Mouse (Mus musculus) embryonic facial prominence, embryonic 12.5 days (tissue): ENCODE data around the gene Sugp1. TPM values are rescaled to one million over a fixed set of nuclear protein-coding genes. Genes with fewer than 3 reads are reported as not detected.
"Not testable (repeated sequence)": the region's sequence is repeated elsewhere in the genome, so short reads cannot be mapped to it uniquely, and the experiment has no call there.

Experiments used
- ATAC-seq: fragments of 200-750 bp; cut with Nextera tagmentation; 2 replicates; pipeline ENCODE4 v1.8.0; 2017; ENCODE audit not compliant: insufficient number of reproducible peaks, insufficient read depth, low FRiP score, low TSS enrichment
- H3K27ac ChIP-seq: fragments of 300-500 bp; sonication (generic); 2 replicates; pipeline ENCODE4 v1.5.1; 2016; ENCODE audit warnings: mild to moderate bottlenecking
- H3K27me3 ChIP-seq: fragments of 300-500 bp; sonication (generic); 2 replicates; pipeline ENCODE4 v1.6.1; 2016; ENCODE audit warnings: mild to moderate bottlenecking, moderate library complexity
- H3K36me3 ChIP-seq: fragments of 300-500 bp; sonication (generic); 2 replicates; pipeline ENCODE4 v1.6.1; 2016; ENCODE audit warnings: mild to moderate bottlenecking
- H3K4me1 ChIP-seq: fragments of 300-500 bp; sonication (generic); 2 replicates; pipeline ENCODE4 v1.6.1; 2016
- H3K4me2 ChIP-seq: fragments of 300-500 bp; sonication (generic); replicated peaks from 2 replicates; pipeline ENCODE4 v1.6.1; 2016; ENCODE audit warnings: mild to moderate bottlenecking, moderate library complexity
- H3K4me3 ChIP-seq: fragments of 300-500 bp; sonication (generic); 2 replicates; pipeline ENCODE4 v1.5.1; 2016; ENCODE audit warnings: mild to moderate bottlenecking
- H3K9ac ChIP-seq: fragments of 300-500 bp; sonication (generic); 2 replicates; pipeline ENCODE4 v1.6.1; 2016; ENCODE audit warnings: mild to moderate bottlenecking, moderate library complexity
- H3K9me3 ChIP-seq: fragments of 300-500 bp; sonication (generic); 2 replicates; pipeline ENCODE4 v1.6.1; 2016; ENCODE audit warnings: mild to moderate bottlenecking, moderate library complexity
- WGBS: fragments of 180-500 bp; shearing (Covaris S2); methylation state at CpG from one replicate; pipeline ENCODE4 v1.1.7; 2016; 5-methylcytosine and 5-hydroxymethylcytosine counted together
- polyA plus RNA-seq: library from polyadenylated mRNA; unstranded; fragments of >200 nt; fragmentation: Nextera tagmentation; extraction: Ambion mirVana; gene quantifications from 2 replicates; pipeline ENCODE4 v1.2.1, GENCODE M21; 2016

Sugp1 gene
- polyA plus RNA-seq: 55.3 and 56.7 TPM in 2 replicates

DNA sequence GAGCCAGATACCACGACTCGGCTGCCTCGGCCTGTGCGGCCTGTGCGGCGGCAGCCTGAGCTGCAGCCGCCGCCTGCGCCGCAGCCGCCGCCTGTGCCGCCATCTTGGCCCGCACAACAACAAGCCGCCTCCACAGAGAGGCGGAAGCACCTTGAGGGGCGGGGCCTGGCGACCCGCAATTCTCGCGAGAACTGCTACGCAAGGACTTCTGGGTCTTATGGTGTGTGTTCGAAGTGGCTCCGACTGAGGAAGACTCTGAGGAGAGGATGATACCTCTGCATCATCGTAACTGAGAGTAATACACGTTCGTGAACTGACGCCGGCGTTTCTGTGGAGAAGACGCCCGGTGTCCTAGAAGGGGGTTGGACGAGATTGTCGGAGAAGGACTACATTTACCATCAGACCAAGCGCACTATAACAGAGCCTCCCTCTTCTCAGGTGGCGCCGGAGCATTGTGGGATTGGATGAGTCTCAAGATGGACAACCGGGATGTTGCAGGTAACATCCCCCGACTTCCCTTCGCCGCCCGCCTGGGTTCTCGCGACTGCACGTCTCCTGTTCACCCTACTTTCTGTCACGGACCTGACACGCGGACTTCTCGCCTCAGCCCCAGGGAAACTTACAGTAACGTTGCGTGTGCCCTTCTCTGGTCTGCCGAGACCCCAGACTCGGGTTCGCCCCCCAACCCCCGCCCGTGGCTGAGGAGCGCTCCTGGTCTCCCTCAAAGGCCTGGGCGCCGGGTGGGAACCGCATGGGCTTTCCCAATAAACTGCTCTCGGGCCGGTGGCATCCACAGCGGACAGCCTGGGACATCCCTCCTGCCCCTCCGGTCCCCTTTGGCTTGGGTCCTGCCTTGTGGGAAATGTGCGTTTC is at the start of gene Sugp1, which contains the start of gene Mau2:
Sugp1 (plus strand) TSS at position 231 of the 873 bp plus-strand sequence.
Mau2 (minus strand) TSS at position 152 of the 873 bp plus-strand sequence.
- no peaks in the 10 kb centered on the region for H3K27me3 ChIP-seq
- H3K27ac ChIP-seq: peak within 1 kb of the TSS; percentile 17
- peak; percentile 97 for ATAC-seq
- under 1% methylated on average over 65 of the region's 65 CpGs for WGBS
- H3K36me3 ChIP-seq: no peaks in the 10 kb centered on the region
- no peaks in the 10 kb centered on the region for H3K9me3 ChIP-seq
- H3K4me1 ChIP-seq: peaks cover 22% of the 10 kb centered on the region
- peak within 1 kb of the TSS; percentile 94 for H3K9ac ChIP-seq
- peak within 1 kb of the TSS; percentile 100 for H3K4me3 ChIP-seq
- peak within 1 kb of the TSS; percentile 97 for H3K4me2 ChIP-seq

DNA sequence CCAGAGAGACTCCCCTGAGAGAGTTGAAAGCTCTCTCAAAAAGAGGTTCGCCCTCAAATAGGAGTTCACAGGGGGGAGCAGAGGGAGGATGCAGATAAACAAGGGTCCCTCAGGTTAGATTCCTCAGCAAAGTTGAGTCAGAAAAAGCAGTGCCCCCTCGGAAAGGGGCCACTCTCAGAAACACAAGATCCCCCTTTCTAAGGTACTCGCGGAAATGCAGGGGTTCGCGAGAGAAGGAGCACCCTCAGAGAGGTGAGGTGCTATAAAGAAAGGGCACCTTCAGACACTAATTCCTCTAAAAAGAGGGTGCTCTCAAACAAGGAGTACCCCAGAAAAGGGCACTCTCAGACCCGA is 47.2 kb upstream of the Sugp1 start:
- peaks cover 9% of the 10 kb centered on the region for H3K4me1 ChIP-seq
- H3K27me3 ChIP-seq: no peaks in the 10 kb centered on the region
- under 1% methylated on average over 7 of the region's 7 CpGs for WGBS
- H3K9me3 ChIP-seq: no peaks in the 10 kb centered on the region
- ATAC-seq: no peak
- H3K27ac ChIP-seq: peak overlapping the region; percentile 84
- H3K4me3 ChIP-seq: peak overlapping the region; percentile 62
- peaks cover 5% of the 10 kb centered on the region; the same call in 1 of the 2 replicates for H3K36me3 ChIP-seq
- peak overlapping the region; percentile 82 for H3K9ac ChIP-seq
- H3K4me2 ChIP-seq: peak overlapping the region; percentile 82

DNA sequence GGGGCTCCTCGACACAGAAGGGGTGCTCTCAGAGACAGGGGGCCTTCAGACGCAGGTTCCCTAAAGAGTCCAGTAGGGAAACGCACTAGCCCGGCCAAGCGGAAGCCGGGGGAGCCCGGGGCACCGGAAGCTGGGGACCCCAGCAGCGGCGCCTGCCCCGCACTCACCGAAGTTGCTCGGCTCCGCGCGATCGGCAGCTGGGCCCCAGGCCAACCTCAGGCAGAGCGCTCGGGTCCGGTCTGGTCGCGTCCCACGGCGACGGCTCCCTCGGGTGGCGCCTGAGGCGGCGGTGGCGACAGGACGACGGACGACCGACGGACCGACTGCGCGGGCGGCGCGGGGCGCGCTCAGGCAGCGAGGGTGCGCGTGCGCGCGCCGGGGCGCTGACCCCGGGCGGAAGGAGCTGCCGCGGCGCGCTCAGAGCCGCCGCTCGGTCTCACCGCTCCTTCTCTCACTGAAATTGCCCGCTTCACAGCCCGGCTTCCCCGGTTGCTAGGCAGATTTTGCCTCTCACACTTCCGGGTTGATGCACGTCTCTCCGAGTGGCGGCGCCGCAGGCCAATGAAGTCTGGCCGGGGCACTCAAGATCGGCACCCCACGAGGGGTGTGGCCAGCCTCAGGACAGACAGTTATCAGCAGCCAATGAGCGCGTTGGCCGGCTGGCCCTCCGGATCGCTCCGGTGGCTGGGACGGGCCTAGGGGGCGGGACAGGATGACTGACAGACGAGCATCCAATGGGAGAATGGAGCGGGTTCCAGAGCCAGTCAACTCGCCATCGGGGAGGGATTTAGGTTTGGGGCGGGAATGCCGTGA is 46.6 kb upstream of the Sugp1 start, which contains the start of gene Gatad2a:
Gatad2a (minus strand) TSS at position 609 of the 813 bp plus-strand sequence.
- under 1% methylated on average over 87 of the region's 87 CpGs for WGBS
- H3K9me3 ChIP-seq: no peaks in the 10 kb centered on the region
- ATAC-seq: peak; percentile 100
- H3K9ac ChIP-seq: peak within 1 kb of the TSS; percentile 82
- H3K4me2 ChIP-seq: peak within 1 kb of the TSS; percentile 82
- H3K4me1 ChIP-seq: peaks cover 9% of the 10 kb centered on the region
- H3K4me3 ChIP-seq: peak within 1 kb of the TSS; percentile 62
- peaks cover 5% of the 10 kb centered on the region; the same call in 1 of the 2 replicates for H3K36me3 ChIP-seq
- H3K27me3 ChIP-seq: no peaks in the 10 kb centered on the region
- H3K27ac ChIP-seq: peak within 1 kb of the TSS; percentile 84

DNA sequence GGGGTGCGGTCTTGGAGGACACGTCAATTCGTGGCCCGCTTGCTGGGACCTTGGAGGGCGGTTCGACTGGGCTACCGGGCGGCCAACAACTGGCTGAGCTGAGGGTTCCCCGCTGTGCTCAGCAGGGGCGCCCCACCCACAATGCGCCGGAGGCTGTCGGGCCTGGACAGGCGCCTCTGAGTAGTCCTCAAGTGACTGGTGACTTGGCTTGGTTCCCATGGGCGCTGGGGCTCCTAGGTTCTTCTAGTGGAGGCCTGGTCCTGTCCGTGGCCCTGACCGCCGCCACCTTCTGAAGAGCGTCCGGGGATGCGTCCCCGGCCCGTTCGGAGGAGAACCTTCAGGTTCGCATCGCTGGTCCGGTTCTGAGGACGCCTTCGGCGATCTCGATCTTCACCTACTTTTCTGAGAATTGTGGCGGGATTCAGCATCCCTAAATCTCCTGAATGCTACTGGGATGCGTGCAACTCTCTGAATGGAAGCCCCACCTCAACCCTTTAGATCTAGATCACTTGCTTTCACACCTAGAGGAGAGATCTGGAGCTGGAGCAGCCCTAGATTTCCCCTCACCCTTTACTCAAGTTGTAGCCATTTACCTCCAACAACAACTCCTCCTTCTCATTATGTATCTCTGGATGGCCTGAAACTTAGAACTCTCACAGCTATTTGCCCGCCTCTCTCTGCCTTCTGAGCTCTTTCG is 45.9 kb upstream of the Sugp1 start:
- ATAC-seq: no peak
- Histone ChIP-seq H3K4me1 (peaks cover 15% of the 10 kb centered on the region), H3K27ac (peak overlapping the region; percentile 74), H3K27me3 (no peaks in the 10 kb centered on the region), H3K9me3 (no peaks in the 10 kb centered on the region), H3K9ac (peak overlapping the region; percentile 53), H3K4me2 (peak overlapping the region; percentile 82), H3K36me3 (peaks cover 5% of the 10 kb centered on the region; the same call in 1 of the 2 replicates), H3K4me3 (peak overlapping the region; percentile 62)
- WGBS: 3% methylated on average over 35 of the region's 35 CpGs

DNA sequence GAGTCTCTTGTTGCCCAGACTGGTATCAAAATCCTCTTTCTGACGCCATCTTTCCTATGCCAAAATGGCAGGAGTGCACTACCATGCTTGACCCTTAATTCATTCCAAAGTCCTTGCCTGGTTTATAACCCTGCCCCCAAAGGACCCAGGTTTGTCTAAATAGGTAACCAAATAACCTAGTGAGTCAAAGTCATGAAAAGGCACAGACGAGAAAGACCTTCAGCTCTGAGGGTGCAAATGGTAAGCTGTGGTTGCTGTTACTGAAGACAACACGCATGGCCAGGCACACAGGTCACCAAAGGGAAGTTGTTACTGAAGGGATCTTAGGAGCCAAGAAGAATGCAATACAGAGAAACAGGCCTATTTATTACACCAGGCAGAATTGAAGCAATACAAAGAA is 43.9 kb upstream of the Sugp1 start:
- Histone ChIP-seq H3K9me3 (no peaks in the 10 kb centered on the region), H3K9ac (no peak overlapping the region), H3K27me3 (no peaks in the 10 kb centered on the region), H3K4me2 (no peak overlapping the region), H3K36me3 (no peaks in the 10 kb centered on the region), H3K27ac (no peak overlapping the region), H3K4me3 (no peak overlapping the region), H3K4me1 (peaks cover 15% of the 10 kb centered on the region)
- WGBS: 87% methylated on average over 3 of the region's 3 CpGs
- no peak for ATAC-seq

DNA sequence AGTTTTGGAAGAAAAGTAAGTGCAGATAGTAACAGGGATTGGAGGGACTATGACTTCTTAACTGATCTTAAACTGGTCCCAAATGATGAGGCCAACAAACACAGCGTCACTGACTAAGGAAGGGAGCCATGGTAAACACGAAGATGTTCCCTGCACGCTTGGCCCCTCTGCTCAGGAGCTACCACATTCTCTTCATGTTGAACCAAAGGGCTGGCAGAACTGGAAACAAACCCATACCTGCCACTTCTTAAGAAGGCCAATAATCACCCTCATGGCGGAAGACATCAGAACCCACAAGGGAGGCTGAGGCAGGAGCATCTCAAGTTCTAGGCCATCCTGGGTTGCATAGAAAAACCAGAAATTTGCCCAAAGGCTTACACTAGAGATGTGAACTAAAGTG is 43.4 kb upstream of the Sugp1 start:
- Histone ChIP-seq H3K4me3 (no peak overlapping the region), H3K36me3 (no peaks in the 10 kb centered on the region), H3K4me2 (no peak overlapping the region), H3K9me3 (no peaks in the 10 kb centered on the region), H3K9ac (no peak overlapping the region), H3K27ac (no peak overlapping the region), H3K4me1 (peaks cover 15% of the 10 kb centered on the region), H3K27me3 (no peaks in the 10 kb centered on the region)
- 91% methylated on average over 4 of the region's 4 CpGs for WGBS
- ATAC-seq: no peak

DNA sequence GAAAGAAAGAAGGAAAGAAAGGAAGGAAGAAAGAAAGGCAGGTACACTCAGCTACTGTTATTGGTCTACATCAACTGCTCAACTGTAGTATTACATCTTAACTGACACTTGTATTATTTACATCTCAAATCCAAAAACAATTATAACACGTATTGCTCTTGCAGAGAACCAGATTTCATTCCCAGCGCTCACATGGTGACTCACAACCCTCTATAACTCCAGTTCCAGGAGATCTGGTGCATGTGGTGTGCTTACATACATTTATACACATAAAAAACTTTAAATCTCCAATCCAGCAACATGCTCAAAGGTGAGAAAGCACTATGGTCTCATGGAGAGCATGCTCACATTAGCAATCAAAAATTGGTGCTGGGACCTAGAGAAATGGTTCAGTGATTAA is 42.4 kb upstream of the Sugp1 start:
- Histone ChIP-seq H3K4me1 (peaks cover 12% of the 10 kb centered on the region), H3K36me3 (no peaks in the 10 kb centered on the region), H3K4me2 (no peak overlapping the region), H3K9ac (no peak overlapping the region), H3K9me3 (no peaks in the 10 kb centered on the region), H3K27ac (no peak overlapping the region), H3K4me3 (no peak overlapping the region), H3K27me3 (no peaks in the 10 kb centered on the region)
- whole genome bisulfite sequencing: 79% methylated on average over 2 of the region's 2 CpGs
- ATAC-seq: no peak

DNA sequence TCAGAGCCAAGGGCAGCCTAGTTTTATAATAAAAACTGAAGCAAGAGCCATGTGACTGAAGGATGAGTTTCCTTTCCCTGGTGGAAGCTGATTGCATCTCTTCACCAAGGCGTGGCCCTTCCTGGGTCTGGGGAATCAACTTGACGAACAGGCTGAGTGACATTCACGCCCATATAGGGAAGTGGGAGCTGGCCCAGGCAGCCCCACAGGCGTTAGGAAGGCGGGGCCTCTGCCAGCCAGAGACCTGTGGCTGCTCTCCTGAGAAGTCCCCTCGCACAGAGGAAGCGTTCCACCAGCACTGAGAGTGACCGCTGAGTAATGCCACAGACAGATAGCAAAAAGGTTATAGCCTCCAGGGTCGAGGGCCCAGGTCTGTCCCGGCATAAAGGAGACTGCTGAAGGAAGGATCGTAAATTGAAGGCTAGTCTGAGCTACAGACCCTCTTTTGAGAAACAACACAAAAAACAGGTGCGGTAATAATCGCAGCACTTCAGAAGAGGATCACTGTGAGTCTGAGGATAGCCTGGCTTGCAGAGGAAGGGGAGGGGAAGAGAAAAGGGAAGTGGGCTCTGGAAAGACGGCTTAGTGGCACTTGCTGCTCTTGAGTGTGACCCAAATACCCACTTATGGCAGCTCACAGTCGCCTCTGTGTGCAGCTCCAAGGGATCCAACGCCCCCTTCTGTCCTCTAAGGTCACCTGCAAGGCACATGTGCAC is 41.3 kb upstream of the Sugp1 start:
- Histone ChIP-seq H3K9me3 (no peaks in the 10 kb centered on the region), H3K9ac (no peak overlapping the region), H3K4me1 (peaks cover 10% of the 10 kb centered on the region), H3K4me2 (peak overlapping the region; percentile 34), H3K27me3 (no peaks in the 10 kb centered on the region), H3K27ac (peak overlapping the region; percentile 58; the same call in 1 of the 2 replicates), H3K4me3 (no peak overlapping the region), H3K36me3 (no peaks in the 10 kb centered on the region)
- ATAC-seq: no peak
- 2% methylated on average over 16 of the region's 16 CpGs for WGBS

DNA sequence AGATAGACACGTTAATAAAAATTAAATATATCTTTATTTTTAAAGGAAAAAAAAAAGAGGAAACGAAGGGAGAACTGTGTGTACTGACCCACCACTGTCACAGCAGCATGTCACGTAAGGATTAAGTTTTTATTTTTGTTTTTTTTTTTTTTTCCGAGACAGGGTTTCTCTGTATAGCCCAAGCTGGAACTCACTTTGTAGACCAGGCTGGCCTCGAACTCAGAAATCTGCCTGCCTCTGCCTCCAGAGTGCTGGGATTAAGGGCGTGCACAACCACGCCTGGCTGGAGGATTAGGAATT is 40.8 kb upstream of the Sugp1 start:
- not testable (repeated sequence) for H3K9ac ChIP-seq, H3K4me3 ChIP-seq, H3K9me3 ChIP-seq, ATAC-seq, H3K4me2 ChIP-seq, H3K36me3 ChIP-seq, H3K27me3 ChIP-seq, H3K27ac ChIP-seq
- H3K4me1 ChIP-seq: peaks cover 10% of the 10 kb centered on the region
- WGBS: 37% methylated on average over 7 of the region's 7 CpGs

DNA sequence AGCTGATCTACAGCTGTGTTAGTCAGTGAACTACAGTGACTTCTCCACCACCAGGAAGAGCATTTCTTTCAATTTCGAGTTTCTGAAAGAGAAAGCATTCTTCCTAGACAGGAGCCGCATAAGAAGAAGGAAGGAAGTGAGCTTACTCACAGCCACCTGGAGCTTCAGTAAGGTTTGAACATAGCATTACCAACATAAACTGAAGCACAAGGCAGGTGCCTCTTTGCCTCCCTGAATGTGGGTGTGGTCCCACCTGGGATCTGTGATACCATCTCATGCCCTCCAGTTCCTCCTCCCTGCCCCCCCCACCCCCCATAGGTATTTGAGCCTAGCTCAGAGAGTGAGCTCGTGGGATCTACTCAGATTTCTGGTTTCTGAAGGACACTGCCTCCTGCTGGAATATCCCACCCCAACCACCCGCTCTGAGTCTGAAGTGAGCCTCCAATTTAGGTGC is 39.4 kb upstream of the Sugp1 start:
- H3K9ac ChIP-seq: no peak overlapping the region
- ATAC-seq: no peak
- WGBS: 55% methylated on average over 4 of the region's 4 CpGs

DNA sequence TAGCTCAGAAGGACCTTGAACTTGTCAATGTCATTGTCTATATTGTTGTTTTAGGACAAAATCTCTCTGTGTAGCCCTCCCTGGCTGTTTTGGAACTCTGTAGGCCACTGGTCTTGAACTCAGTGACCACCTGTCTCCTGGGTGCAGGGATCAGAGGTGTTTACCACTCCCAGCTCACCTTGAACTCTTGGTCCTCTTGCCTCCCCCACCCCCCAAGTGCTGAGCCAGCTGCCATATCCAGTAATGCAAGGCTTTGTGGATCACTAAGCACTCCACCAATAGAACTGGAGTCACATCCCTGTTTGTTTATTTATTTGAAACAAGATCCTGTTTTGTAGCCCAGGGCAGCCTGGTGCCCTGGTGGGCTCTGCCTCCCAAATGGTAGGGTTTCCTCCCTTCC is 38.3 kb upstream of the Sugp1 start:
- no peaks in the 10 kb centered on the region for H3K9me3 ChIP-seq
- H3K9ac ChIP-seq: no peak overlapping the region
- H3K27ac ChIP-seq: no peak overlapping the region
- no peak overlapping the region for H3K4me2 ChIP-seq
- peaks cover 7% of the 10 kb centered on the region for H3K4me1 ChIP-seq
- no peaks in the 10 kb centered on the region for H3K36me3 ChIP-seq
- no peaks in the 10 kb centered on the region for H3K27me3 ChIP-seq
- ATAC-seq: no peak
- no peak overlapping the region for H3K4me3 ChIP-seq

More for the DNA sequence above, 39.4 kb upstream of the Sugp1 start:
- no peaks in the 10 kb centered on the region for H3K27me3 ChIP-seq
- H3K9me3 ChIP-seq: no peaks in the 10 kb centered on the region
- H3K4me1 ChIP-seq: peaks cover 7% of the 10 kb centered on the region
- no peaks in the 10 kb centered on the region for H3K36me3 ChIP-seq
- no peak overlapping the region for H3K4me2 ChIP-seq
- H3K27ac ChIP-seq: no peak overlapping the region
- H3K4me3 ChIP-seq: no peak overlapping the region
